Mouse (Mus musculus) ZHBTc4 (cell line): ENCODE measurements around the gene Hemk1.
A peak's percentile ranks its signal among the peaks of the same experiment; 100 is the strongest.
"Not testable (repeated sequence)": the region's sequence is repeated elsewhere in the genome, so short reads cannot be mapped to it uniquely, and the experiment has no call there.

ENCODE experiments used
- DNase-seq: peaks from one replicate; pipeline ENCODE4 v3.0.0-alpha.2; 2011; ENCODE audit warnings: low read depth, low spot score

Hemk1 gene

DNA sequence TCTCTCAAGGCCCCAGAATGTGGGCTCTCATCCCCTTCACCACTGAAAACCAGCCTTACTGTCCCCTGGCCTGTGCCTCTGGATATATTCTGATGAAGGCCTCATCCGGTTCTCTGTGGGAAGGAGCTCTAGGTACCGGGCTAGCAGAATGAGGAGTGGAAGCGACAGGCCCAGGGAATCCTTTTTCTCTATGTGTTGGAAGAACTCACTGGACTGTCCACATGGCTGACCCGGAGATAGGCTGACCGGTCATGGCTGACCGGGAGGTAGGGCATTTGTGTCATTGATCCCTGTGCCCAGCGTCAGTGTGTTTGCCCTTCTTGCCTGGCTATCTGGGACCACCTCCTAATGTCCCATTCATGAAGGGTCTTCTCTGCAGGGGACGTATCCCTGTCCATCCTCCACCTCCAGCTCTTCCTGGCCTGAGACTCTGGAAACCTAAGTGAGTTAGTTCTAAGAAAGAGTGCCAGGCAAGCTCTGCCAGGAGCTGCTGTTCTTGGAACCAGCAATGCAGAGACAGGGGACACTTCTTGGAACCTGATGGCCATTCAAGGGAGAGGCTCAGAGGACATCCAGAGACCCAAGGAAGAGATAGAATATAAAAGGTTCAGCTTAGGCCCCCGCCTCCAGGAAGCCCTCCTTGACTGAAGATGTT is 29.7 kb downstream of the Hemk1 start:
- no peak for DNase-seq

DNA sequence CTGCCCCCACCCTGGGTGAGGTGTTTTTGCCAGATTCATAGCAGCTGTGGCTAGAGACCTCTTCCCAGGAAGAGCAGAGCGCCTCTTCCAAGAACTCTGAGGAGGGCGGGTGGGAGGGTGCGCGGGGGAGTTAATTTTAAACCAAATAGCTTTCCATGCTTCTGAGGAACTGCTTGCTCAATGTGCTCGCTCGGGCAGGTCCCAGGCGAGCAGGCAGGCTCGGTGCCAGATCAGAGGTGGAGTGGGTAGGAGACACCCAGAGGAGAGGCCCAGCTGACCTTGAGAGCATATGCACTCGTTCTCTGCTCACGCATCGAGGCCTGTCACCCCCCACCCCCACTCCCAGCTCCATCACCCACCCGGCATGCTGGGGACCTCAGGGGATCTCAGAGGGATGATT is 30.3 kb downstream of the Hemk1 start:
- DNase-seq = no peak

DNA sequence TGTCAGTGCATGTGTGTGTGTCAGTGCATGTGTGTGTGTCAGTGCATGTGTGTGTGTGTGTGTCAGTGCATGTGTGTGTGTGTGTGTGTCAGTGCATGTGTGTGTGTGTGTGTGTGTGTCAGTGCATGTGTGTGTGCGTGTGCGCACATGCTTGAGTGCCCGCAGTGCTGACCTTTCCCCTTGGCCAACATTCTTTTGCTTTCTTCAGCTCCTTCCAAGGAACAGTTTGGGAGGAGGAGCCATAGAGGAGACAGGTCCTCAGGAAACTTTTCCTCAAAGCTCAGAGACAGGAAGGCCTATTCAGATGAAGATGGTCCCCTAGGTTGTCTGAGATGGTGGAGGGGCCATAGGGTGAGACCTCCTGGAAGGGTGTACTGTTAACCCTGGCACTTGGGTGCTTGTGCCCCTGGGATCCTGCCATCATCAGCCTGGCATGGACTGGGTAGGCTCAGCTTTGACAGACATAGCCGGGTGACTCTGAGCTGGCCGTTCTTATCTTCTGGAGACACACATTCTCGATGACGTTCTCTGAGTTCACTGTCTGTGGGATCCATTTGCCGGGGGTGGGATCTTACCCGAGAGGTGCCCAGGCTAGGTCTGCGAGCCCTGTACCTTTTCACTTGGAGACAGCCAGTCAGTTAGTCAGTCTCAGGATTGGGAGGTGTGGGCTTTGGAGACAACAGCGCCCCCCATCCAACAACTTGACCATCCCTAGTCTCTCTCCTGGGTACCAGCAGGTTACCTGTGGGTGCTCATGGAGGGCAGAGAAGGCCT is 30.9 kb downstream of the Hemk1 start:
- DNase-seq = no peak

DNA sequence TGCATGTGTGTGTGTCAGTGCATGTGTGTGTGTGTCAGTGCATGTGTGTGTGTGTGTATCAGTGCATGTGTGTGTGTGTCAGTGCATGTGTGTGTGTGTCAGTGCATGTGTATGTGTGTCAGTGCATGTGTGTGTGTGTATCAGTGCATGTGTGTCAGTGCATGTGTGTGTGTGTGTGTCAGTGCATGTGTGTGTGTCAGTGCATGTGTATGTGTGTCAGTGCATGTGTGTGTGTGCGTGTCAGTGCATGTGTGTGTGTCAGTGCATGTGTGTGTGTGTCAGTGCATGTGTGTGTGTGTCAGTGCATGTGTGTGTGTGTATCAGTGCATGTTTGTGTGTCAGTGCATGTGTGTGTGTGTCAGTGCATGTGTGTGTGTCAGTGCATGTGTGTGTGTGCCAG is 31.5 kb downstream of the Hemk1 start:
- DNase-seq = not testable (repeated sequence)

DNA sequence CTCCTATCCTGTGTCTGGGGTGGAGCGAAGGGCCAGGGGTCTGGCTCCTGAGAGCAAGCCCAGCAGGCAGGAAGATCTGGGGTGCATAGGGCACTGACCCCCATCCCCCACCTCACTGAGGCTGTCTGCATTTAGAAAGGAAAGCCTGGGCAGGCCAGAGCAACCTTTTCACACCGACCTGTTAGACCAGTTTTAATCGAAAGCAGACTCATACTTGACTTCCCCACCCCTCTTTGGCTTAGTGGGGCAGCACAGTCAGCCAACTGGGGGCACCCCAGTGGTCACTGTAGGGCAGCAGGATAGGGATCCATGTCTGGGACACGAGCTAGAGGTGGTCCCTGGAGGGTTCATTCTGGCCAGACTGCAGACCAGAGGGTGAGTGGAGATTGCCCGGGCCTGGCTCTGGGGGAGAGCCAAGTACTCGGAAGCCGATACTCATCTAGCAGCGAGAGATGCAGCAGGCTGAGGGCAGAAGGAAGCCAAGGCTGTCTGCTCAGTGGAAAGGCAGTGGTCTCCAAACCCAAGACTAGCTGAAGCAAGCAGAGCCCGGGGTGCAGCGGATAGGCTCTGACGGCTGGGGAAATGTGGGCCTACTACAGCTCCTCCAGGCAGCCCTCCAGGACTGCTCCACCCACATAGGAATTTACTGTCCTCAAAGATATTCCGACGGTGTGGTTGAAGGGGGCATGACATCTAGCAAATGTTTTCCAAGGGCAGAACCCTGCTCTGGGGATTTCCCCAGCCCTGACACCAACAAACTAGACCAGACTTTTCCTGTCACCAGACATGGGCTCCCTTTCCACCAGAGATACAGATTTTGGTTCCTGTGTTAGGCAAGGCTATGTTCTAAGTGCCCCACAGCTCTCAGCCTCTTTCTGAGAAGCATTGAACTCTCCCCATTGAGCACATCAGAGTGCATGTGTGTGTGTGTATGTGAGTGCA is 32.3 kb downstream of the Hemk1 start:
- no peak for DNase-seq

DNA sequence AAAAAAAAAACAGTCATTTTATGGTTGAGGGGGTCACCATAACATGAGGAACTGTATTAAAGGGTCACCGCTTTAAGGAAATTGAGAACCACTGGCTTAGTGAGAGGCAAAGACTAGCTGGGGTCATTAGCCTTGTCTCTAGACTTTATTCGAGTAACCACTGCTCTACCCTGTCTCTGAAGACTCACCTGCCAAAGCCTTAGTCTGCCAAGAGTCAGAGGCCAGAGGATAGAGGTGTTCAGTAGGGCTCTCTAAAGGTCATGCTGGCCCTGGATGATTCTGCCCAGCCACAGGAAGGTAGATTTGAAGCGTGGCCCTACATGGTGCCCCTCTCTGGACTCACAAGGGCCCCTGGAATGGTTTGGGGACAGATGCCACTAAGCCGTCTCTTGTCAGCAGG is 33.1 kb downstream of the Hemk1 start:
- DNase-seq = no peak

DNA sequence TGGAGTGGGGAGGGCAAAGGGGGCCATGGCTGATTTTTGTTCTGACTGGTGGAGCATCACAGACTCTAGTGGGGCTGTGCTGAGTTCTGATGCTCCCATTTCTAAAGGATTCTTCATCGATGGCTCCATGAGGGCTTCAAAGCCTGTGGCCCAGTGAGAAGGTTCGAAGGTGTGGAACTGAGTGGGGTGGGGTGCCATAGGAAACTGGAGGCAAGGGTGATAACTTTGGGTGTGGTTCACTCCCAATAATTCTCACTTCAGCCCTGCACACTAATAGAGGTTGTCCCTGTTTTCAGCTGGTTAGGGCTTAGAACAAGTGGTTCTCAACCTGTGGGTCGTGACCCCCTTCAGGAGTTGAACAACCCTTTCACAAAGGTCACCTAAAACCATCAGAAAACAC is 33.8 kb downstream of the Hemk1 start:
- DNase-seq = no peak

DNA sequence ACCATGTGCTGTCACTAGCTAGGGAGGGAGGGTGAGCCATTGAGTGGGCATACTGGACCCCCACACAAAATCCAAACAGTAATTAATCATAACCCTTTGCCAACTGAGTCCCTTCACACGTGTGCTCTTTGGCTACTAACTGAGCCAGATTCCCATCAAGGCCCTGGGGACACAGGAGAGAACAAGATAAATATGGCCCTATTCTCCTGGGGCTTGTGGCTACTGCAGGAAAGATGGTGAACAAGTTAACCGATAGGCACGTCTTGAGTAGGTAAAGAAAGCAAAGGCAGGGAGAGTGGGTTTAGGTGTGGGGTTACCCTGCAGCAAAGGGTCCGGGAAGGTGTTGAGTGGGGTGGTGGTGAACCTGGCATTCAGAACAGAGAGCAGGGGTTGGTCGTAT is 34.2 kb downstream of the Hemk1 start:
- DNase-seq = no peak

DNA sequence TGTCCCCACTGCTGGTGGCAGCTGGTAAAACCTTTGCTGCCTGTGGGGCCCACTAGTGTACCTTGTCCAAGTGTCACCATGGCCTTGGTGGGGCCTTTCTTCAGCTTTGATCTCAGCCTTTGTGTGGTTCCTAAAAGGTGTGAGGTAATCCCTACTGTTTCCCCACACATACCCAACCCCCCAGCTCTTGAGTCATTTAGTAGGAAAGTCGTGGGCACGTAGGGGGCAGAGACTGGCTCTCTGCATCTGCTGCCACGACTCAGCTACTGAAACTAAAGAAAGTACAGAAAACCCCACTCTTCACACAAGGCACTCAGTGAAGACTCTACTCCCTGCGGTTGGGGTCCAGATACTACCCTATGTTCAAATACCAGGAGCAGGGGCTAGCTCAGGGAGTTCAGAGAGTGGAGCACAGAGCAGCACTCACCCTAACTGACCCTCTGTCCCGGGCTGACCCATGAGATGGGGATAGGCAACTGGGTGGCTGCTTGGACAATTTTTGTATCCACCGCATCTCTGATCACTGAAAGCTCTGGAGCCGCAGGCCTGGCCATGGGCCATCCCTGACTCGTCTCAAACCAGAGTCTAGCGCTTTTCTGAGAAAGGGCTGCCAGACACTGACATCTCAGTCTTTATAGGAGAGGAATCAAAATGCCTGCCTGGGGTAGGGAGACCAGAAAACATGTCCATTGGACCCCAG is 34.9 kb downstream of the Hemk1 start:
- no peak for DNase-seq

DNA sequence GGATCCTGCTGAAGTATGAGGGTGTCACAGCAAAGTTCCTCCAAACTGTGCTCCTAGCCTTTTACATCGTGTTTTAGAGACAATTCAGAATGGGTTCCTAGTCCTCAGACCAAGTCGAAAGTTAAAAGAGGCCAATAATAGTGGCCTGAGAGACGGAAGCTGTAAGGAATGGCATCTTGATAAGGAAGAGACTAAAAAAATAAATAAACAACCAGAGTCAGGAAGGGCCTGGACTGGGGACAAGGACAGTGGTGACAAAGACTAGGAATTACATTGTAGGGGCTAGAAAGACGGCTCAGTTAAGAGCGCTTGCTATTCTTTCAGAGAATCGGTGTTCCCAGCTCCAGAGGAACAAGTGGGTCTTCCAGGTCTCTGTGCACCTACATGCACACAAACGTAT is 35.6 kb downstream of the Hemk1 start:
- DNase-seq = no peak

DNA sequence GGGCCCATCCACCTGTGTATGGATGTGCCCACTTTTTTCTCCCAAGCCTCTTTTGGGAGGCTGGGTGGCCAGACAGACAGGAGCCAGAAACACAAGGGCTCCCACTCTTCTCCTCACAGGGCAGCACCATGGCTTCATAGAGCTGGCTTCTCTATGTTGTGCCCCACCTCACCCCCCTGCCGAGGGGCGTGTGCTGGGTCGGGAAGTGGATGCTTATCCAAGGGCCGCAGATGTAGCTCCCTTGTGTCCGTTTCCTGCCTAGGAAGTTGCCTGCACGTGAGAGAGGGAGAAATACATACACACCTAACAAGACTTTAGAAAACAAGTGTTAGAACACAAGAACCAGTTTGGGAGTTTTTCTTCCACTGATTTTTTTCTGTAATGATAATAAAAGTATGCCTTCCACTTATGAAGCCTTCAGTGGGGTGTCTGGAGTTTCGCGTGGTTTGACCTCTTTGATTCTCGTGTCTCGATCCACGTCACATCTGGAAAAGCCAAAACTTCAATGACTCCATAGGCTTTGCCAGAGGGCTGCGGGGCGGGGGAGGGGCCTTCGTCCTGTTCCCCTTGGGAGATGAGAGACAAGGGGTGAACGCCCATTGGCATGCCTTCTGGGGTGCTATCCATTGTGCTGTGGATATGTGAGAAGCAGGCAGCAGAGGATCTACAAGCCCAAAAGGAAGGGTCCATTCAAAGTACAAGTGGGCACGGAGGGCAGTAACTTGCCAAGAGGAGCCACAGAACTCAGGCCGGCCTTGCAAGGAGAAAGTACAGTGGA is 36.4 kb downstream of the Hemk1 start:
- DNase-seq = no peak

DNA sequence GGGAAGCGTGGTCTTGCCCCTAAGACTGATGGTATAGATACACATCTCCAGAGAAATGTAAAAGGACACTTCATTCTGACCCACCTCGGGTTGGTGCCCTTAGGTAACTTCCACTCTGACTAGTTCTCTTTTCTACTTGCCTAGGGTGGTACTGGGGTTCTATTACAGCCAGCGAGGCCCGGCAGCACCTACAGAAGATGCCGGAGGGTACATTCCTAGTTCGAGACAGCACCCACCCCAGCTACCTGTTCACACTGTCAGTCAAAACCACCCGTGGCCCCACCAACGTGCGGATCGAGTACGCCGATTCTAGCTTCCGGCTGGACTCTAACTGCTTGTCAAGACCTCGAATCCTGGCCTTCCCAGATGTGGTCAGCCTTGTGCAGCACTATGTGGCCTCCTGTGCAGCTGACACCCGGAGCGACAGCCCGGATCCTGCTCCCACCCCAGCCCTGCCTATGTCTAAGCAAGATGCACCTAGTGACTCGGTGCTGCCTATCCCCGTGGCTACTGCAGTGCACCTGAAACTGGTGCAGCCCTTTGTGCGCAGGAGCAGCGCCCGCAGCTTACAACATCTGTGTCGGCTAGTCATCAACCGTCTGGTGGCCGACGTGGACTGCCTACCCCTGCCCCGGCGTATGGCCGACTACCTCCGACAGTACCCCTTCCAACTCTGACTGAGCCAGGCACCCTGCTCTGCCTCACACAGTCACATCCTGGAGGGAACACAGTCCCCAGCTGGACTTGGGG is 37.8 kb downstream of the Hemk1 start:
- DNase-seq = no peak

DNA sequence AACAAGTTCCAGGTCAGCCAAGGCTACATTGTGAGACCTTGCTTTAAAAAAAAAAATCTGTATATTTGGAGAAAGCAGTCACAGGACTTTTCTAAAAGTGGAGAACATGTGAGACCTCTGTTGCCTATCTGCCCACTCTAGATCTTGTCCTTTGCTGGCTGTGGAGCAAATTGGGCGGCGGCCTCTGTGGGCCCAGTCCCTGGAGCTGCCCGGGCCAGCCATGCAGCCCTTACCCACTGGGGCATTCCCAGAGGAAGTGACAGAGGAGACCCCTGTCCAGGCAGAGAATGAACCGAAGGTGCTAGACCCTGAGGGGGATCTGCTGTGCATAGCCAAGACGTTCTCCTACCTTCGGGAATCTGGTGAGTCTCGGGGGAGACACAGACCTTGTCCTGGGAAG is 38.4 kb downstream of the Hemk1 start:
- DNase-seq = no peak

DNA sequence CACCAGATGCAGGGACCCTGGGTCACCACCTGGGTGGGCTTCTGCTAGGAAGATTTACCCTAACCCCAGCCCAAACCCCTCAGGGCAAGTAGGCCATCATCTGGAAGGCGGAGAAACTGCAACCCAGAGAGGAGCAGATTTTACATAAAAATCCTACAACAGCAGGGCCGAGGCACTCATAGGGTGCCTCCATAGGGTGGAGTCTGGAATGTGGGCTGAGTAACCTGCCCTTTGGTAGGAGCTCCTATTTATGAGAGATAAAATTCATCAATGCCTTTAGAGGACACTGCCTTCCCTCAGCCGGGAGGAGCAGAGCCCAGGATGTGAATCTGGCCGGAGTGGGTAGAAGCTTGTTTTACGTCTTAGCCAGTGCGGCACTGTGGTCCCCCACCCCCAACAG is 39.3 kb downstream of the Hemk1 start:
- peak; percentile 58 for DNase-seq

DNA sequence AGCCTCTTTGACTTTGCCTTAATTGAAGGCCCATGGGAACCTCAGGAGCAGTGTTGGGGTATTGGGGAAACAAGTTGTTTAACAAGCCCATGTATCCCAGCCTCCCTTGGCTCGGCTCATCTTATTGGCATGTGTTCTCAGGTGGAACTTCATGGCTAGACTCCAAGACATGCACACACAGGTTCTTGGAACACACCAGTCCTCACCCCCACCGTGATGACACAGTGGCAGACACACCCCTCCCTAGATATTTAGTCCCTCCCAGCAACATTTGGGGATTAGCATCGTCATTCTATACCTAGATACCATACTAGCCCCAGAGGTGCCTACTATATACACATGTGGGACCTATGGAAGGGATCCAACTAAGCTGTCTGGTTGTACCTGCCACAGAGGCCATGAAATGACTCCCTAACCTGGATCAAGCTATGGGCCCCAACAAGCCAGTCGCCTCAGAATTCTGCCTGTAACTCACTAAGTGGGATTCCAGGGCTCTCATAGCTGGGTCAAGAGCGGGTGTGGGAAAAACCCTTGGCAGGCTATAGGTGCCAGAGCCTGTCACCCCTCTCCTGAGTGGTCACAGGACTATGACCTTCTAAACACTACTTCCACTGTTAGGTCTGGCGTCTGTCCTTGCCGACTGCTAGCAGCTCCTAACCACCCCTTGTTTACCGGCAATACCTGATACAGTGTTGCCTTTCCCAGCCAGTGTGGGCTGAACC is 39.9 kb downstream of the Hemk1 start:
- no peak for DNase-seq

DNA sequence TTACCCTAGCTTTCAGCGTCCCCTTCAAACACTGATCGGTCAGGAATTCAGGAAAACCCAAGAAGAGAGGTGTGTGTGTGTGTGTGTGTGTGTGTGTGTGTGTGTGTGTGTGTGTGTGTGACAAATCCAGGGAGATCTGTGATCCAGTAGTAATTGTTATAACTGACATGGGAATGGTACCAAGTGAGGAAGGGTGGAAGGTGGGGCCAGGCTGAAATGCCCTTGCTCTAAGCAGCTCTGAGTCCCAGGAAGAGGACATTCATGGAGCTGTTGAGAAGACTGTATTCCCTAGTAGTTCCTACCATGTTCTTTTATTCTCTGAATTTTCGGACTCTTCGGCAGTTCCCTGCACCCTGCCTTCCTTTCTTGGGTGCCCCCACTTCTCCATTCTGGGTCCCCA is 40.5 kb downstream of the Hemk1 start:
- no peak for DNase-seq

DNA sequence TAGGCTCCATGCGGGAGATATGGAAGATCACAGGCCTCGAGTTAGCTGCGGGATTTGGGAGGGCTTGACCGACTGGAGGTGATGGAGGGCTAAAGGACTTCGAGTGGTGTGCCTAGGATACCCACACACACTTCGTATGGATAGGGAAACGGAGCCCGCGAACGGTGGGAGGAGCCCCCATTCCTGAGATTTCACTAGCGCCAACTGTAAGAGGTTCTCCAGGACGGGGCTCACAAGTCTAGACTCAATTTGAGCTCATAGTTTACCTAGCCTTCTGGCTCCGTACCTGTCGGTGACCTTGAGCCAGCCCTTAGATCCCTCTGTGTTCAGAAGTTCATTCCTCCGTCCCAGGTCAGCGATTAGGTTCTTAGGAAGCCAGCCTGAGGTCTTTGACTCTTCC is 41.1 kb downstream of the Hemk1 start:
- no peak for DNase-seq

DNA sequence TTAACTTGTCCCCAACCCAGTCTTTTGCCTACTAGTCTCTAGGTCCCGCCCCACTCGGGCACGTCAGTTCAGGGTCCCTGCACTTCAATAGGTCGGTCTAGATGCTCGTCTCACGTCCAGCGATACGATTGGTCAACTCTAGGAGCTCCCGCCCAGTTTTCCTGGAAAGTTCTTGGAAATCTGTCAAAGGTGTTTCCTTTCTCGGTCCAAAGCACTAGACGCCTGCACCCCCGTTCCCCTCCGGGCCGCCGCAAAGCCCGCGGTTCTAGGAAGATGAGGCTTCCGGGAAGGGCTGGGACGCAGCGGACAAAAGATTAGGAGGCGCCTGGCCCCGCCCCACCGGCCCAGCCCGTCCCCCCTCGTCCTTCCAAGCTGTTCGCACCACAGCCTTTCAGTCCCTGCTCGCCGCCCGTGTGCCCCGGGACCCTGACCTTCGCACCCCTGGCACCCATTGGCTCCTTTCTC is 41.6 kb downstream of the Hemk1 start:
- DNase-seq = peak; percentile 96

DNA sequence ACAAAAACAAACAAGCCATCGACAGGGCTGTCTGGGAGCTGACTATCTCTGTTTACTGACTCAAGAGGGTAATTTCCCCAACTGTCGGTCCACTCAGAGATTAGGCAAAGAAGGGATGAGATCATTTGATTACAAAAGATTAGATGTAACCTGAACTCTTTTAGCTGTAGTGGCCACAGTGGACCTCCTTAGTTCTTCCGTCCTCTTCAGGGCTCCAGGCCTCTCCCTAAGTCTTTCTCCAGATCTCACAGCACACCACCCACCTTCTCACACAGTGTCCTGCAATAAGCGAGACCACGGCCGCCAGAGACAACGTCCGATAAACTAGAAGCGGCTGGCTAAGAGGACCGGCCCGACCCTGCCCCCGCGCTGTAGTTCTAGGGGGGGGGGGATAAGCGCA is 42.1 kb downstream of the Hemk1 start:
- DNase-seq = no peak

DNA sequence AAGGTAGTCTGAATTCAATTTTAAA is 42.3 kb downstream of the Hemk1 start, which contains the start of gene Cish:
Gene Cish (plus strand): TSS at position 11 of the 25 bp plus-strand sequence.
- DNase-seq = no peak
